Mouse (Mus musculus) gastrocnemius, postnatal 10 days (tissue): ENCODE data around the gene Mtrex. TPM values are rescaled to one million over a fixed set of nuclear protein-coding genes. Genes with fewer than 3 reads are reported as not detected.
A peak's percentile ranks its signal among the peaks of the same experiment; 100 is the strongest.

Source experiments
- DNase-seq: peaks from one replicate; pipeline ENCODE4 v3.0.0; 2021; ENCODE audit warnings: mixed read lengths
- long read RNA-seq, 2 experiments: library from polyadenylated mRNA; stranded (forward); transcript quantifications; one replicate each; pipeline ENCODE4 v2.0.0; 2021
- total RNA-seq, 2 experiments: library from RNA; stranded (reverse); gene quantifications; 2 replicates each; pipeline ENCODE4 v1.2.3; 2021

Gene Mtrex
- 10 to 100 TPM; 25.8 to 28.7 TPM for total RNA-seq
- long read RNA-seq, experiment 1, transcript Mtrex-201 (27 exons, 3,689 nt): major isoform, 42 of 51 reads
- long read RNA-seq, experiment 1, partial matches to known transcripts: 5 of 51 reads
- long read RNA-seq, experiment 1, other reads (novel, unspliced or antisense): 4 of 51 reads
- long read RNA-seq, experiment 2, transcript Mtrex-201 (27 exons, 3,689 nt): major isoform, 30 of 33 reads
- long read RNA-seq, experiment 2, partial matches to known transcripts: 3 of 33 reads
- long read RNA-seq, experiment 2, other reads (novel, unspliced or antisense): 0 of 33 reads

GRCm38 (mm10) chr13:112927287-112928001 lies at the start of gene Mtrex, which contains the start of gene Dhx29:
Gene Mtrex (minus strand): TSS chr13:112927398.
Gene Dhx29 (plus strand): TSS chr13:112927454.
- DNase-seq: peak; percentile 99

- no peak for DNase-seq
Observed at GRCm38 (mm10) chr13:112976720-112977119, 49.5 kb upstream of the Mtrex start.

GRCm38 (mm10) chr13:112967267-112967666 lies 40.1 kb upstream of the Mtrex start:
- no peak for DNase-seq

GRCm38 (mm10) chr13:112964421-112964820 lies 37.2 kb upstream of the Mtrex start:
- DNase-seq: no peak

- DNase-seq: no peak
Observed at GRCm38 (mm10) chr13:112963081-112963480, 35.9 kb upstream of the Mtrex start.

GRCm38 (mm10) chr13:112954067-112954466 lies 26.9 kb upstream of the Mtrex start:
- no peak for DNase-seq

GRCm38 (mm10) chr13:112945900-112946299 lies 18.7 kb upstream of the Mtrex start:
- DNase-seq: no peak

GRCm38 (mm10) chr13:112945312-112945711 lies 18.1 kb upstream of the Mtrex start:
- no peak for DNase-seq

- no peak for DNase-seq
Observed at GRCm38 (mm10) chr13:112941879-112942330, 14.7 kb upstream of the Mtrex start.

GRCm38 (mm10) chr13:112938130-112938529 lies 10.9 kb upstream of the Mtrex start:
- DNase-seq: no peak

- no peak for DNase-seq
Observed at GRCm38 (mm10) chr13:112928038-112928668, 955 bp upstream of the Mtrex start.

- peak; percentile 19 for DNase-seq
Observed at GRCm38 (mm10) chr13:112926796-112927195, 402 bp downstream of the Mtrex start.

- DNase-seq: no peak
Observed at GRCm38 (mm10) chr13:112925976-112926375, 1.2 kb downstream of the Mtrex start.

- DNase-seq: no peak
Observed at GRCm38 (mm10) chr13:112925266-112925665, 1.9 kb downstream of the Mtrex start.

GRCm38 (mm10) chr13:112920906-112921305 lies 6.3 kb downstream of the Mtrex start:
- no peak for DNase-seq

GRCm38 (mm10) chr13:112919141-112919865 lies 7.9 kb downstream of the Mtrex start:
- DNase-seq: no peak

GRCm38 (mm10) chr13:112910434-112910833 lies 16.8 kb downstream of the Mtrex start:
- no peak for DNase-seq

GRCm38 (mm10) chr13:112909663-112910062 lies 17.5 kb downstream of the Mtrex start:
- DNase-seq: peak; percentile 8

GRCm38 (mm10) chr13:112902176-112902575 lies 25.0 kb downstream of the Mtrex start:
- DNase-seq: no peak

GRCm38 (mm10) chr13:112887234-112887633 lies 40.0 kb downstream of the Mtrex start:
- DNase-seq: no peak

GRCm38 (mm10) chr13:112871500-112872266 lies 55.5 kb downstream of the Mtrex start:
- DNase-seq: no peak
